Mouse (Mus musculus) brain, embryonic 14.5 days (tissue): ENCODE data around the gene Dnah2.

Experiments used
- CTCF ChIP-seq: fragments of 200-500 bp; IDR thresholded peaks from 2 replicates; pipeline ENCODE4 v1.5.1; 2012; ENCODE audit warnings: inconsistent platforms, mild to moderate bottlenecking, moderate library complexity, borderline replicate concordance; ENCODE audit not compliant: insufficient read depth, insufficient read length; ENCODE audit errors: extremely low read depth
- POLR2A ChIP-seq: fragments of 200-500 bp; IDR thresholded peaks from 2 replicates; pipeline ENCODE4 v1.6.1; 2012; ENCODE audit warnings: mild to moderate bottlenecking, inconsistent platforms, borderline replicate concordance; ENCODE audit not compliant: poor library complexity, insufficient read depth, insufficient read length, severe bottlenecking; ENCODE audit errors: extremely low read depth

DNA sequence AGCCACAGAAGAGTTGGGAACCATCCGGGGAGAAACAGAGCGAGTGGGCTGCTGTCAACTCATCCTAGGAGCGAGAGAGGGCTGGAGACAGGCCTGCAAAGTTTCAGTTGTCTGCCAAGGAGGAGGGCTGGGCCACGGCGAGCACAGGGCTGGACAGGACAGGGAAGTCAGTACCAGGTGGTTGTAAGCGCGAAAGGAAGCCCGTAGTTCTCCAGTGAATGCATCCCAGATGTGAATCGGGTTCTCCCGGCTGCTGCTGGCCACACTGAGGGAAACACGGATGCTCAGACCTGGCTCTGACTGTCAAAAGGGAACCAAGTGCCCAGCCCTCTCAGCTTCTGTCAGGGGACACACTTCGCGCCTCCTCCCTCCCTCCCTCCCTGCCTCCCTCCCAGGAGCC lies 14.5 kb upstream of the Dnah2 start:
- TF ChIP-seq CTCF (no peak), POLR2A (no peak)
